Mouse (Mus musculus) ovary, postnatal 36 days (tissue): Measurements from ENCODE around the gene Zfp385b.

Experiments used
- DNase-seq: peaks from one replicate; pipeline ENCODE4 v3.0.0; 2022; ENCODE audit warnings: low spot score, mixed read lengths

The Zfp385b gene

GRCm38 (mm10) chr2:77515654-77516053, 303.8 kb downstream of the Zfp385b start:
- no peak for DNase-seq

GRCm38 (mm10) chr2:77515011-77515410, 304.4 kb downstream of the Zfp385b start:
- DNase-seq, result no peak

GRCm38 (mm10) chr2:77514476-77514875, 305.0 kb downstream of the Zfp385b start:
- no peak for DNase-seq

GRCm38 (mm10) chr2:77508731-77509130, 310.7 kb downstream of the Zfp385b start:
- no peak for DNase-seq

GRCm38 (mm10) chr2:77506308-77506707, 313.1 kb downstream of the Zfp385b start:
- DNase-seq, result no peak

GRCm38 (mm10) chr2:77505614-77506013, 313.8 kb downstream of the Zfp385b start:
- DNase-seq, result no peak

GRCm38 (mm10) chr2:77503674-77504351, 315.6 kb downstream of the Zfp385b start:
- no peak for DNase-seq

GRCm38 (mm10) chr2:77503217-77503616, 316.2 kb downstream of the Zfp385b start:
- DNase-seq, result no peak

- DNase-seq, result no peak
Observed at GRCm38 (mm10) chr2:77502458-77502857, 317.0 kb downstream of the Zfp385b start.

GRCm38 (mm10) chr2:77500480-77500879, 319.0 kb downstream of the Zfp385b start:
- DNase-seq, result no peak

GRCm38 (mm10) chr2:77498379-77498778, 321.1 kb downstream of the Zfp385b start:
- DNase-seq, result no peak

- no peak for DNase-seq
Observed at GRCm38 (mm10) chr2:77497942-77498341, 321.5 kb downstream of the Zfp385b start.

GRCm38 (mm10) chr2:77496071-77496470, 323.4 kb downstream of the Zfp385b start:
- DNase-seq, result peak; percentile 72

GRCm38 (mm10) chr2:77495344-77495743, 324.1 kb downstream of the Zfp385b start:
- no peak for DNase-seq

GRCm38 (mm10) chr2:77493695-77494094, 325.7 kb downstream of the Zfp385b start:
- no peak for DNase-seq

- DNase-seq, result no peak
Observed at GRCm38 (mm10) chr2:77487151-77487550, 332.3 kb downstream of the Zfp385b start.

GRCm38 (mm10) chr2:77481274-77481673, 338.2 kb downstream of the Zfp385b start:
- DNase-seq, result no peak

- DNase-seq, result no peak
Observed at GRCm38 (mm10) chr2:77477536-77477935, 341.9 kb downstream of the Zfp385b start.

- no peak for DNase-seq
Observed at GRCm38 (mm10) chr2:77476444-77476843, 343.0 kb downstream of the Zfp385b start.

GRCm38 (mm10) chr2:77472254-77472837, 347.1 kb downstream of the Zfp385b start:
- DNase-seq, result no peak

- DNase-seq, result no peak
Observed at GRCm38 (mm10) chr2:77470716-77471115, 348.7 kb downstream of the Zfp385b start.

- DNase-seq, result no peak
Observed at GRCm38 (mm10) chr2:77461413-77461812, 358.0 kb downstream of the Zfp385b start.

- no peak for DNase-seq
Observed at GRCm38 (mm10) chr2:77460011-77460410, 359.4 kb downstream of the Zfp385b start.

- no peak for DNase-seq
Observed at GRCm38 (mm10) chr2:77458431-77458830, 361.0 kb downstream of the Zfp385b start.
